Mouse (Mus musculus) CD4-positive naive resting alpha-beta T cell, adult 76 days (primary cell): ENCODE data around the gene Defa17. TPM values are rescaled to one million over a fixed set of nuclear protein-coding genes. Genes with fewer than 3 reads are reported as not detected.

Source experiments
- total RNA-seq: library from RNA; stranded (reverse); gene quantifications from one replicate; pipeline ENCODE4 v1.2.4, GENCODE M21; 2023

Defa17 gene
- not detected for total RNA-seq

GRCm38 (mm10) chr8:21655480-21655879 lies at the start of gene Defa17:
Gene Defa17, plus strand, starts transcription at chr8:21655780.

GRCm38 (mm10) chr8:21617883-21618282 lies 37.7 kb upstream of the Defa17 start, which contains the start of gene Defa26:
Gene Defa26, plus strand, starts transcription at chr8:21618183.

GRCm38 (mm10) chr8:21665497-21665896 lies 9.9 kb downstream of the Defa17 start, which contains the start of gene Defa34:
Gene Defa34, plus strand, starts transcription at chr8:21665797.

GRCm38 (mm10) chr8:21703545-21703944 lies 48.0 kb downstream of the Defa17 start, which contains the start of gene AY761184:
Gene AY761184, minus strand, starts transcription at chr8:21703645.

Other genes starting within 250 kb of the Defa17 start
- gene Defa36, start 228.4 kb upstream of the Defa17 start, total RNA-seq: not detected
- gene Gm7849, start 199.2 kb upstream of the Defa17 start, total RNA-seq: not detected
- gene Defa20, start 146.5 kb upstream of the Defa17 start, total RNA-seq: not detected
- not detected for gene Defa32, start 126.7 kb upstream of the Defa17 start, total RNA-seq
- not detected for gene Defa37, start 90.4 kb upstream of the Defa17 start, total RNA-seq
- gene Defa28, start 72.8 kb upstream of the Defa17 start, total RNA-seq: not detected
- gene Gm7861, start 61.3 kb upstream of the Defa17 start, total RNA-seq: not detected
- not detected for gene Defa26, start 37.6 kb upstream of the Defa17 start, total RNA-seq
- not detected for gene Defa34, start 10.0 kb downstream of the Defa17 start, total RNA-seq
- not detected for gene AY761184, start 47.9 kb downstream of the Defa17 start, total RNA-seq
- gene Defa24, start 78.7 kb downstream of the Defa17 start, total RNA-seq: not detected
- gene Defb50, start 167.8 kb downstream of the Defa17 start, total RNA-seq: not detected
- gene Defb2, start 184.1 kb downstream of the Defa17 start, total RNA-seq: not detected
- gene Defb10, start 203.1 kb downstream of the Defa17 start, total RNA-seq: not detected
- gene Defb9, start 229.6 kb downstream of the Defa17 start, total RNA-seq: not detected